Mouse (Mus musculus) midbrain, embryonic 16.5 days (tissue): Measurements from ENCODE around the gene Sipa1l3. TPM values are rescaled to one million over a fixed set of nuclear protein-coding genes. Genes with fewer than 3 reads are reported as not detected.
A peak's percentile ranks its signal among the peaks of the same experiment; 100 is the strongest.

Source experiments
- ATAC-seq: fragments of 200-750 bp; cut with Nextera tagmentation; 2 replicates; pipeline ENCODE4 v1.8.0; 2017; ENCODE audit warnings: moderate TSS enrichment
- H3K27ac ChIP-seq: fragments of 300-500 bp; sonication (generic); 2 replicates; pipeline ENCODE4 v1.5.1; 2014; ENCODE audit warnings: mild to moderate bottlenecking, low read length, mixed read lengths
- H3K27me3 ChIP-seq: fragments of 300-500 bp; sonication (generic); 2 replicates; pipeline ENCODE4 v1.6.1; 2014; ENCODE audit warnings: low read depth, low read length, mixed read lengths; ENCODE audit not compliant: control insufficient read depth, insufficient read depth
- H3K36me3 ChIP-seq: fragments of 300-500 bp; sonication (generic); 2 replicates; pipeline ENCODE4 v1.6.1; 2014; ENCODE audit warnings: mild to moderate bottlenecking, low read length, moderate library complexity, mixed read lengths; ENCODE audit not compliant: control insufficient read depth, insufficient read depth
- H3K4me1 ChIP-seq: fragments of 300-500 bp; sonication (generic); 2 replicates; pipeline ENCODE4 v1.6.1; 2014; ENCODE audit warnings: mild to moderate bottlenecking, low read length, mixed read lengths; ENCODE audit not compliant: control insufficient read depth, insufficient read depth
- H3K4me2 ChIP-seq: fragments of 300-500 bp; sonication (generic); 2 replicates; pipeline ENCODE4 v1.6.1; 2014; ENCODE audit warnings: mild to moderate bottlenecking, low read length, mixed read lengths
- H3K4me3 ChIP-seq: fragments of 300-500 bp; sonication (generic); 2 replicates; pipeline ENCODE4 v1.5.1; 2014; ENCODE audit warnings: low read depth, mild to moderate bottlenecking, low read length, moderate library complexity, mixed read lengths
- H3K9ac ChIP-seq: fragments of 300-500 bp; sonication (generic); 2 replicates; pipeline ENCODE4 v1.6.1; 2014; ENCODE audit warnings: low read depth, low read length, mixed read lengths
- H3K9me3 ChIP-seq: fragments of 300-500 bp; sonication (generic); replicated peaks from 2 replicates; pipeline ENCODE4 v1.6.1; 2014; ENCODE audit warnings: mild to moderate bottlenecking, low read length, mixed read lengths; ENCODE audit not compliant: control insufficient read depth, poor library complexity, severe bottlenecking
- WGBS: fragments of 180-500 bp; shearing (Covaris S2); extraction: QIAGEN DNeasy Blood & Tissue Kit; methylation state at CpG from one replicate; pipeline ENCODE4 v1.1.7; 2014; 5-methylcytosine and 5-hydroxymethylcytosine counted together
- polyA plus RNA-seq: library from polyadenylated mRNA; unstranded; fragments of >200 nt; fragmentation: Nextera tagmentation; extraction: Ambion mirVana; gene quantifications from 2 replicates; pipeline ENCODE4 v1.2.1, GENCODE M21; 2015

Gene Sipa1l3
- polyA plus RNA-seq, 1 experiment from 2014 or later, result 17.3 TPM

DNA sequence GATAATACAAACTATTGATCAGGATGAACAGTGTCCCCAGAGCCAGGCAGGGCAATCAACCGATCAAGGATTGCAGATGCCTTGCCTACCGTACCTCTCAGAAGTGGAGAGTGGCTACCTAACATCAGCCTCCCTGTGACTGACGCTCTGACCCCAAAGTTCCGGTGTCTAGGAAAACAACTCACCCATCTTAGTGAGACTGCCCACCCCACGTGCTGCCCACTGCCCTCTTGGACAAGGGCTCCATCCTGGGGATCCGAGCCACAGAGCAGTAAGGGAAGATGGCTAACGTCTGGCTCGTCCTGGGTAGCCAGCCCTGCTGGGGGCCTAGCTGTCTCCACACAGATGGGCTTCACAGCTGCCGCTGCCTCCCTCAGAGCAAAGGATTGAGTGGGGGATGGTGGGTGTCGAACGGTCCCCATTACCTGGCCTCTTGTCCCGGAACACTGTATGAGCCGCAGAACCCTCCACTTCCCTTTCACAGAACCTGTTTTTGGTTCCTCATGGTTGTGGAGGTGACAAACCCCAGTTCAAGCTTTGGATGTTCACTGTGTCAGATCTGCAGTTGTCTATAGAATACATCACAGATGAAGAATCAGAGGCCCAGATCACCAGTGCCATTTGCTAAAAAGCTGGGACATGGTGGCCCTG, 224.2 kb downstream of the Sipa1l3 start:
- no peak overlapping the region for H3K4me2 ChIP-seq
- no peak for ATAC-seq
- no peak overlapping the region for H3K27ac ChIP-seq
- peaks cover 3% of the 10 kb centered on the region for H3K4me1 ChIP-seq
- H3K9me3 ChIP-seq, result no peaks in the 10 kb centered on the region
- no peak overlapping the region for H3K4me3 ChIP-seq
- H3K9ac ChIP-seq, result no peak overlapping the region
- no peaks in the 10 kb centered on the region for H3K36me3 ChIP-seq
- WGBS, result 66% methylated on average over 13 of the region's 13 CpGs
- no peaks in the 10 kb centered on the region for H3K27me3 ChIP-seq

DNA sequence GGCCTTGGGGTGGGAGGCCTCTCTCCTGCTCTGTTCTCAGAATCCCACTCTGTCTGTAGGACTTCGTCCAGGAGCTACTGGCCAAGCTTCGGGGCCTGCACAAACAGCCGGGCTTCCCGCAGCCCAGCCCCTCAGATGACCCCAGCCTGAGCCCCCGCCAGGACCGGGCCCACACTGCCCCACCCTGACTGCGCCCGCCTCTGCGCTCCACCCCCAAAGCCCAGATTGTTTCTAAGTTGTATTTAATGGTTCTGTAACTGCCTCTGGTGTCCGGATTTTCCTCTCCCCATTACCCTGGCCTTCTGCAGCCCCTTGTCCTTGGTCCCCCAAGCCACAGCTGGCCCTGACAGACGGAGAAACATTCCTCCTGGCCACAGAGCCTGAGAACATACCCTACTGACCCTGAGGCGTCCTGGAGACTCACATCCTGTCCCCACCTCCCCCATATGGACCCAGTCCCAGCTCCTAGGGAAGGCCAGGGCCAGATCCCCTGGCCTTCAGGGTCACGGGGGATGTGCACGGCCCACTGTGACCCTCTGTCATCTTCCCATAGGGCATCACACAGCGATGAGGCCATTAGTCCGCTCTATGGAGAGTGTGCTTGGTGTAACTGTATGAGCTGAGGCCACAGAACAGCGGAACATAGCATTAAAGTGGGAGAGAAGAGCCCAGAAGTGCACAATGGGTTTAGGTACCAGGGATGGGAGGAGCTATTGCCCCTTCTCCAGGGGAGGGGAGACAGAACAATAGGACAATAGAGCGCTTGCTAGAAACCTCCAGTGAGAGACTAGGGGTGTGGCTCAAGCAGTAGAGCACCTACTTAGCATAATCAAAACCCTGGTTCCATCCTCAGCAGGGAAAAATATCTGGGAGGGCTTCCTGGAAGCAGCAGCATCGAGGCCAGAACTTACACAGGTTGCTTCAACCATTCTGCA, 225.0 kb downstream of the Sipa1l3 start:
- Histone ChIP-seq H3K27ac (no peak overlapping the region), H3K27me3 (no peaks in the 10 kb centered on the region), H3K4me1 (peaks cover 9% of the 10 kb centered on the region), H3K9me3 (no peaks in the 10 kb centered on the region), H3K4me2 (no peak overlapping the region), H3K36me3 (no peaks in the 10 kb centered on the region), H3K4me3 (no peak overlapping the region), H3K9ac (no peak overlapping the region)
- no peak for ATAC-seq
- WGBS, result 29% methylated on average over 19 of the region's 19 CpGs

DNA sequence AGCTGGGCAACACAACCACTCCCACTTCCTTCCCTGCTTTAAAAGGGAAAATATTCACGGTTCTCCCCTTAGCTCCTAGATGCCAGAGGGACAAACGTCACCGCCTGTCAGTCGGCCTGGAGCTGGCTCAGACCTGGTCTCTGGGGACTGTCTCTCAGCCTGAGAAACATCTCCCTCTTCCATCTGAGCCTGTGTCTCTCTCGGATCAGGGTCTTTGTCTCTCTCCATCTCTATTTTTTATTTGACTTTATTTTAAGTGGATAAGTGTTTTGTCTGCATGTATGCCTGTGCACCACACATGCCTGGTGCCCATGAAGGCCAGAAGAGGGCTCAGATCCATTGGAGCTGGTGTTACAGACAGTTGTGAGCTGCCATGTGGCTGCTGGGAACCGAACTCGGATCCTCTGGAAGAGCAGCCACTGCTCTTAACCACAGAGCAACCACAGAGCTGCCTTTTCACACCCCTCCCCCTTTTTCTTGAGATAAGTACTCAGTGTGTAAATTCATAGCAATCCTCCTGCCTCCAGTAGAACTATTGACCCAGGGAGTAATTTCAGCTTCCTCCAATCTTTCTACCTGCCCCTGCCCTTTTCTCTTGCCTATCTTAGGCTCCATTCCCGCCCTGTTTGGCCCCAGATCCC, 225.9 kb downstream of the Sipa1l3 start:
- no peak overlapping the region for H3K4me3 ChIP-seq
- 26% methylated on average over 8 of the region's 8 CpGs for WGBS
- no peak for ATAC-seq
- H3K9ac ChIP-seq, result no peak overlapping the region
- no peaks in the 10 kb centered on the region for H3K9me3 ChIP-seq
- H3K4me1 ChIP-seq, result peaks cover 9% of the 10 kb centered on the region
- H3K4me2 ChIP-seq, result no peak overlapping the region
- no peak overlapping the region for H3K27ac ChIP-seq
- H3K36me3 ChIP-seq, result no peaks in the 10 kb centered on the region
- no peaks in the 10 kb centered on the region for H3K27me3 ChIP-seq

DNA sequence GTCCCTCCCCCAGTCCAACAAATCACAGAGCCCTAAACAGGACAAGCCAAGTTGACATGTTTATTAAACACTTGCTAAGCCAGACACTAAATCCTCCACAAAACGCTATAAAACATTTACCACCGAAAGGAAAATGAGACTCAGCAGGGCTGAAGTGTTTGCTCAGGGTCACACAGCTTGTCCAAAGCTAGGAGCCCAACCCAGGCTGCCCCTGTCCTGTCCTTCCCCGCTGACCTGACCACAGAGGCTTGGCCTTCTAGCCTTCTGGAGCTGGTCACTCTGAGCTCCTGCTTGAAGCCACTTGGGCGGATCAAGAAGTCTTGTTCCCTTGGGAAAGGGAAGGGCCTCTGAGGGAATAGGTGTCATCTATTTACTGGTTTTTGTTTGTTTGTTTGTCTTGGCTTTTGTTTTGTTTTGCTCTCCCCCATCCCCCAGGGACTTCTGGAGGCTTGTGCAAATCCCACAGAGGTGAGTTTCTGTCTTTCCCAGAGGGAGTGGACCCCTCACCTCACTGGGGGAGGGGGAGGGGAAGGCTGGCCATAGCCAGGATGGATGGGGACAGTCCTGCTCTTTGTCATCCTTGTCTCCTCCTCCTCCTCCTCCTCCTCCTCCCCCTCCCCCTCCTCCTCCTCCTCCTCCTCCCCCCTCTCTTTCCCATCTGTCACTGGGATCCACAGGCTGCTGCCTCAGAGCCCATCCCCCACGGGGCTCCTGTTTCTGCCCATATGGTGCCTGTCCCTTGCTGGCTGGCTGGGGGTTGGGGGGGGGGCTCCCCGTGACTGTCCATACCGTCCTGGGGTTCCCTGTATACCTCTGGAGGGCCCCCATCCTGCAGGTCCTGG, 226.6 kb downstream of the Sipa1l3 start:
- no peak overlapping the region for H3K4me3 ChIP-seq
- no peak for ATAC-seq
- peaks cover 9% of the 10 kb centered on the region for H3K4me1 ChIP-seq
- H3K9me3 ChIP-seq, result no peaks in the 10 kb centered on the region
- H3K36me3 ChIP-seq, result no peaks in the 10 kb centered on the region
- no peaks in the 10 kb centered on the region for H3K27me3 ChIP-seq
- no peak overlapping the region for H3K9ac ChIP-seq
- no peak overlapping the region for H3K27ac ChIP-seq
- 21% methylated on average over 6 of the region's 7 CpGs for WGBS
- H3K4me2 ChIP-seq, result no peak overlapping the region

DNA sequence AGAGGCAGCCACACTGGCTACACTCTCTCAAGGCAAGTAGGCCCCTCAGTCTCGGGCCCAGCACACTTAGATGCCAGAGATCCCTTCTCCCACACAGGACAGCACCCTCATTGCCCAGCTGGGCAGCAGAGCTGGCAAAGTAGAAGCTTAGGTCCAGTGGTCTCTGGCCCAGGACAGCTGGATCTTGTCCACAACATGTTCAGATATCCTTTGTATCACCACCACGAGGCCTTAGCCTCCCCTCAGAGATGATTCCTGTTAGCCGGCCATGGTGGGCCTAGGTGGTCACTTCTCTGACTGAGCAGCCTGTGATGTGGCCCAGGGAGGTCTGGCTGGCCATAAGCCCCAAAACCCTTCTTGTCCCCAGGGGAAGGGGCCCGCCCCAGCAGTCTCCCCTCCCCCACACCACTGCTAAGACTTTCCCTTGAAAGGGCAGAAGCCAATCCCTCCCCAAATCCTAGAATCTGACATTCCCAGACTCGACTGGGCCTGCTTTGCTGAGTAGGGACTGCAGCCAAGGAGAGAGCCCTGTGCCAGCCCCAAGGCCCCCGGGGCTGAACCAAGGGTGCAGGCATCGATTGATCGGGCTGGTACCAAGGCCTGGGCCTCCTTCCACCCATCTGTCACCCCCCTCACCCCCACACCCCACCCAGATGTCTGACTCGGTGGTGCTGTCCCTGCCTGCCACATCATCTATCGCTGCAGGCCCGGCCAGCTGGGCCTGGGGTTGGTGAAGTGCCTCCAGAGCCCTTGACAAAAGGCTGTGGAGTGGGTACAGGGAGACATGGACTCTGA, 227.6 kb downstream of the Sipa1l3 start:
- H3K36me3 ChIP-seq, result no peaks in the 10 kb centered on the region
- H3K27me3 ChIP-seq, result no peaks in the 10 kb centered on the region
- no peak overlapping the region for H3K27ac ChIP-seq
- H3K4me3 ChIP-seq, result no peak overlapping the region
- no peaks in the 10 kb centered on the region for H3K9me3 ChIP-seq
- peak overlapping the region; percentile 14; the same call in 1 of the 2 replicates for H3K9ac ChIP-seq
- H3K4me1 ChIP-seq, result peaks cover 9% of the 10 kb centered on the region
- ATAC-seq, result no peak
- no peak overlapping the region for H3K4me2 ChIP-seq
- 35% methylated on average over 11 of the region's 11 CpGs for WGBS

DNA sequence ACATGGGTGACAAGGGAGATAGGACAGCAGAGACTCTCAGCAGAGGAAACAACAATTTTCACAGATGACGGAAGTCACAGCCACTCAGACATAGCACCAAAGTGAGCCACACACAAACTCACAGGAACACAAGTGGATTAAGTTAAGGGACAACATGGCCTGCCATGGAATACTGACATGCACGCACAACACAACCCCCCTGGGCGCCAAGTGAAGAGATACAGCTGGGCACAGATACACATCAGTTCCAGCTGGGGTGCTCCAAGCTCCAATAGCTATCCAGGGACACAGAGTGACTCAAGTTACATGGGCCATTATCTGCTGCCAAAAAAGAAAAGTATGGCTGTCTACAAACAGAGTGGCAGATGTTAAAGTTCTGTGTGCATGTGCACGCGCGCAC, 228.6 kb downstream of the Sipa1l3 start:
- Histone ChIP-seq H3K36me3 (no peaks in the 10 kb centered on the region), H3K9ac (no peak overlapping the region), H3K4me1 (peaks cover 9% of the 10 kb centered on the region), H3K27me3 (no peaks in the 10 kb centered on the region), H3K27ac (no peak overlapping the region), H3K4me2 (peak overlapping the region; percentile 91), H3K4me3 (no peak overlapping the region), H3K9me3 (no peaks in the 10 kb centered on the region)
- ATAC-seq, result no peak
- WGBS, result 84% methylated on average over 6 of the region's 6 CpGs

DNA sequence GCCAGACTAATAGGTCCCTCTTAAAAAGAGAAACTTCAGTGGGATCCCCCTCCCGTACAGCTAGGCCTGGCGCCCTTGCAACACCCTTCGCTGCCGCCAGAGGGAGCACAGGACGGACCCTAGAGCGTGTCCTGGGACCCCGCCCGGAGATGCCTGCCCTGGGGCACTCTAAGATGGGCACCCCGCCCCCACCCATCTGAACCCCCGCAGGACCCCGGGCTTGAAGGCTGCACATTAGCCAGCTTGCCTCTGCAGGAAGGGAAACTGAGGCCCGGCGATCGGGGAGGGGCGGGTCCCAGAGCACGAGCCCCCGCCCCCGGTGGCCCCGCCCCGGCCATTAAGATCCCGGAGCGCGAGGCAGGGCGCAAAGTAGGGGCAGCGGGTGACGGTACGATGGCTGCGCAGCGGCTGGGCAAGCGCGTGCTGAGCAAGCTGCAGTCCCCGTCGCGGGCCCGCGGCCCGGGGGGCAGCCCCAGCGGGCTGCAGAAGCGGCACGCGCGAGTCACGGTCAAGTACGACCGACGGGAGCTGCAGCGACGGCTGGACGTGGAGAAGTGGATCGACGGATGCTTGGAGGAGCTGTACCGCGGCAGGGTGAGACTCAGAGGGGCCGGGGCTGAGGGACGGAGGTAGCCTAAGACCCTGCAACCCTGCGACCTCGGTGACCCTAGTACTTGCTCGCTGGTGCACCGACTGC, 229.4 kb downstream of the Sipa1l3 start, which contains the start of gene Ppp1r14a:
TSS of gene Ppp1r14a (plus strand) at position 367 of the 697 bp plus-strand sequence.
- Histone ChIP-seq H3K27me3 (no peaks in the 10 kb centered on the region), H3K36me3 (no peaks in the 10 kb centered on the region), H3K9me3 (no peaks in the 10 kb centered on the region), H3K4me2 (peak within 1 kb of the TSS; percentile 91), H3K27ac (no peak within 1 kb of the TSS), H3K9ac (peak within 1 kb of the TSS; percentile 71), H3K4me3 (peak within 1 kb of the TSS; percentile 46), H3K4me1 (peaks cover 9% of the 10 kb centered on the region)
- 1% methylated on average over 57 of the region's 59 CpGs for WGBS
- ATAC-seq, result no peak
